Mouse (Mus musculus) megakaryocyte-erythroid progenitor cell, adult 5 weeks (primary cell): ENCODE data around the gene Olfr1287. TPM values are rescaled to one million over a fixed set of nuclear protein-coding genes. Genes with fewer than 3 reads are reported as not detected.

Experiments used
- polyA plus RNA-seq: library from polyadenylated mRNA; stranded (reverse); fragments of >175 nt; gene quantifications from 2 replicates; pipeline ENCODE4 v1.2.3, GENCODE M21; 2012

Olfr1287 gene
- not detected in 2 replicates for polyA plus RNA-seq

GRCm38 (mm10) chr2:111448842-111449241 is at the start of gene Olfr1287:
TSS of gene Olfr1287 (plus strand) at chr2:111449142.

GRCm38 (mm10) chr2:111422931-111423330 is 26.0 kb upstream of the Olfr1287 start, which contains the start of gene Olfr1286:
TSS of gene Olfr1286 (minus strand) at chr2:111423115.

GRCm38 (mm10) chr2:111473801-111474200 is 24.9 kb downstream of the Olfr1287 start, which contains the start of gene Olfr1288:
TSS of gene Olfr1288 (plus strand) at chr2:111474101.

GRCm38 (mm10) chr2:111480519-111480918 is 31.6 kb downstream of the Olfr1287 start, which contains the start of gene Olfr1289:
TSS of gene Olfr1289 (plus strand) at chr2:111480819.

GRCm38 (mm10) chr2:111493729-111494128 is 44.8 kb downstream of the Olfr1287 start, which contains the start of gene Olfr1290:
TSS of gene Olfr1290 (minus strand) at chr2:111493829.

GRCm38 (mm10) chr2:111496880-111497279 is 47.9 kb downstream of the Olfr1287 start, which contains the start of gene Olfr1291-ps1:
TSS of gene Olfr1291-ps1 (plus strand) at chr2:111497180.

Other genes with a start within 250 kb of the Olfr1287 start
- gene 4930430A15Rik, start 219.5 kb upstream of the Olfr1287 start, polyA plus RNA-seq: not detected in 2 replicates
- gene Olfr1275, start 213.9 kb upstream of the Olfr1287 start, polyA plus RNA-seq: not detected in 2 replicates
- not detected in 2 replicates for gene Olfr1276, start 194.6 kb upstream of the Olfr1287 start, polyA plus RNA-seq
- not detected in 2 replicates for gene Olfr1277, start 175.0 kb upstream of the Olfr1287 start, polyA plus RNA-seq
- gene Olfr1278, start 159.0 kb upstream of the Olfr1287 start, polyA plus RNA-seq: not detected in 2 replicates
- not detected in 2 replicates for gene Olfr1279, start 148.5 kb upstream of the Olfr1287 start, polyA plus RNA-seq
- not detected in 2 replicates for gene Olfr1280, start 135.1 kb upstream of the Olfr1287 start, polyA plus RNA-seq
- not detected in 2 replicates for gene Olfr1281, start 122.6 kb upstream of the Olfr1287 start, polyA plus RNA-seq
- not detected in 2 replicates for gene Olfr1282, start 113.1 kb upstream of the Olfr1287 start, polyA plus RNA-seq
- gene Olfr1283, start 82.4 kb upstream of the Olfr1287 start, polyA plus RNA-seq: not detected in 2 replicates
- not detected in 2 replicates for gene Olfr1284, start 73.6 kb upstream of the Olfr1287 start, polyA plus RNA-seq
- not detected in 2 replicates for gene Olfr1286, start 26.0 kb upstream of the Olfr1287 start, polyA plus RNA-seq
- not detected in 2 replicates for gene Olfr1288, start 25.0 kb downstream of the Olfr1287 start, polyA plus RNA-seq
- not detected in 2 replicates for gene Olfr1289, start 31.7 kb downstream of the Olfr1287 start, polyA plus RNA-seq
- gene Olfr1290, start 44.7 kb downstream of the Olfr1287 start, polyA plus RNA-seq: not detected in 2 replicates
- gene Olfr1291-ps1, start 48.0 kb downstream of the Olfr1287 start, polyA plus RNA-seq: not detected in 2 replicates
- not detected in 2 replicates for gene Olfr1293-ps, start 76.1 kb downstream of the Olfr1287 start, polyA plus RNA-seq
- gene Olfr1294, start 91.1 kb downstream of the Olfr1287 start, polyA plus RNA-seq: not detected in 2 replicates
- not detected in 2 replicates for gene Olfr1295, start 120.5 kb downstream of the Olfr1287 start, polyA plus RNA-seq
- gene Olfr1297, start 177.4 kb downstream of the Olfr1287 start, polyA plus RNA-seq: not detected in 2 replicates
- gene Olfr1298, start 200.1 kb downstream of the Olfr1287 start, polyA plus RNA-seq: not detected in 2 replicates
- gene Olfr1299, start 212.3 kb downstream of the Olfr1287 start, polyA plus RNA-seq: not detected in 2 replicates